ENCODE assay signal across 12 mouse cellular contexts in the genomic region with DNA sequence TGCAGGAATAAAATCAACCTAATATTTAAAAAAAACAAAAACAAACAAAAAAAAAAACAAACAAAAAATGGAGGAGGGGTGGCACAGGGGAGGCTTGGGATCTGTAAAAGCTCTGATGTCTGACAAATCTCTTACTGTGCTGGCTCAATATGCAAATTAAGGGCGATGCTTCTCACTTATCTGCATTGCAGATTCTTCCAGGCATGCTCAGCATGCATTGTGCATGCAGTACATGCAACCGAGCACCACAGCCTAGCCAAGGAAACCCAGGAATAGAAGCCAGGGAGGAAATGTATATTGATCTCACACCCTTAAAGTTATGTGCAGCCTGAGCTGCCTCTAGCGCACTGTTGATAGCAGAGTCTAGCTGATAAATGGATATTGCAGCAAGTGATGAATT. TPM values are rescaled to one million over a fixed set of nuclear protein-coding genes. Genes with fewer than 3 reads are reported as not detected.
DNase-seq lines count a peak whose midpoint lies in the region; ATAC-seq and TF ChIP-seq lines count a peak whose summit lies in the region.
"Had no signal": no experiment of that assay in that cellular context is flagged by ENCODE, and none has a peak within 500 bp of the region (broad histone marks: within the 10 kb centered on the region; RNA-seq: fewer than 3 reads in every experiment).

No protein-coding gene starts in this region.

- H3K27me3 ChIP-seq in hindbrain, embryonic 11.5 days (ENCODE audit: control insufficient read depth, insufficient read depth, low read length), result no peaks in the 10 kb centered on the region
- no peaks in the 10 kb centered on the region for H3K27me3 ChIP-seq in hindbrain, embryonic 10.5 days (ENCODE audit: insufficient read depth, poor library complexity, severe bottlenecking)
- H3K27me3 ChIP-seq in embryonic facial prominence, embryonic 14.5 days (replicated peaks; ENCODE audit: control insufficient read depth, insufficient read depth, low read length), result no peaks in the 10 kb centered on the region
- no peaks in the 10 kb centered on the region for H3K27me3 ChIP-seq in forebrain, postnatal 0 days (ENCODE audit: insufficient read depth, low read length)
- H3K27me3 ChIP-seq in midbrain, embryonic 16.5 days (ENCODE audit: control insufficient read depth, insufficient read depth, low read depth, low read length), result no peaks in the 10 kb centered on the region

- H3K36me3 ChIP-seq in hindbrain, embryonic 11.5 days (ENCODE audit: control insufficient read depth, insufficient read depth, low read length), result no peaks in the 10 kb centered on the region
- no peaks in the 10 kb centered on the region for H3K36me3 ChIP-seq in hindbrain, embryonic 10.5 days
- H3K36me3 ChIP-seq in embryonic facial prominence, embryonic 14.5 days (ENCODE audit: control insufficient read depth, insufficient read depth, low read length), result no peaks in the 10 kb centered on the region
- H3K36me3 ChIP-seq in forebrain, postnatal 0 days (ENCODE audit: insufficient read depth), result no peaks in the 10 kb centered on the region
- no peaks in the 10 kb centered on the region for H3K36me3 ChIP-seq in midbrain, embryonic 16.5 days (ENCODE audit: control insufficient read depth, insufficient read depth, low read length)

- WGBS in hindbrain, embryonic 11.5 days, result 33% methylated on average over 3 of the region's 3 CpGs
- 43% methylated on average over 3 of the region's 3 CpGs for WGBS in hindbrain, embryonic 10.5 days
- WGBS in embryonic facial prominence, embryonic 14.5 days, result 43% methylated on average over 3 of the region's 3 CpGs
- WGBS in forebrain, postnatal 0 days, result 11% methylated on average over 3 of the region's 3 CpGs
- 15% methylated on average over 3 of the region's 3 CpGs for WGBS in midbrain, embryonic 16.5 days

- peak; percentile 91 for ATAC-seq in hindbrain, embryonic 11.5 days (ENCODE audit: low FRiP score)
- ATAC-seq in embryonic facial prominence, embryonic 14.5 days (ENCODE audit: low read depth), result no peak
- ATAC-seq in forebrain, postnatal 0 days, result peak; percentile 75
- peak; percentile 90 for ATAC-seq in midbrain, embryonic 16.5 days

- H3K4me1 ChIP-seq in hindbrain, embryonic 11.5 days (replicated peaks; ENCODE audit: control insufficient read depth, insufficient read depth, low read length), result no peaks in the 10 kb centered on the region; the same call in 1 of the 2 replicates
- peaks cover 14% of the 10 kb centered on the region; the same call in 1 of the 2 replicates for H3K4me1 ChIP-seq in hindbrain, embryonic 10.5 days (replicated peaks)
- 0 out of 2 replicates have a peak, but pooled peaks cover 8% of the 10 kb centered on the region for H3K4me1 ChIP-seq in embryonic facial prominence, embryonic 14.5 days (ENCODE audit: control insufficient read depth, insufficient read depth, low read length)
- H3K4me1 ChIP-seq in forebrain, postnatal 0 days (ENCODE audit: insufficient read depth), result no peaks in the 10 kb centered on the region; the same call in 1 of the 2 replicates
- peaks cover 11% of the 10 kb centered on the region for H3K4me1 ChIP-seq in midbrain, embryonic 16.5 days (ENCODE audit: control insufficient read depth, insufficient read depth, low read length)

- no peaks in the 10 kb centered on the region for H3K9me3 ChIP-seq in hindbrain, embryonic 11.5 days (ENCODE audit: control insufficient read depth, low read length)
- H3K9me3 ChIP-seq in hindbrain, embryonic 10.5 days, result no peaks in the 10 kb centered on the region
- H3K9me3 ChIP-seq in embryonic facial prominence, embryonic 14.5 days (ENCODE audit: control insufficient read depth, low read length), result no peaks in the 10 kb centered on the region
- H3K9me3 ChIP-seq in forebrain, postnatal 0 days (ENCODE audit: low read length), result no peaks in the 10 kb centered on the region
- H3K9me3 ChIP-seq in midbrain, embryonic 16.5 days (replicated peaks; ENCODE audit: control insufficient read depth, low read length, poor library complexity, severe bottlenecking), result no peaks in the 10 kb centered on the region

- no peak for TF ChIP-seq CTCF in forebrain, postnatal 0 days (IDR thresholded peaks at IDR 0.05; ENCODE audit: low read depth)

- DNase-seq in hindbrain, embryonic 11.5 days (ENCODE audit: low spot score), result peak; percentile 26
- no peak for DNase-seq in hindbrain, embryonic 10.5 days (ENCODE audit: low spot score)
- DNase-seq in embryonic facial prominence, embryonic 14.5 days (ENCODE audit: low spot score), result peak; percentile 14
- DNase-seq in forebrain, postnatal 0 days, result peak; percentile 18
- no peak for DNase-seq in spleen, postnatal 36 days (ENCODE audit: low spot score in 2 of 2)
- no peak for DNase-seq in adrenal gland, postnatal 25 days
- DNase-seq: cerebellum, postnatal 36 days; kidney, postnatal 10 days; lung, adult 2 months; right cerebral cortex, postnatal 14 days had no signal

- no peak overlapping the region for H3K9ac ChIP-seq in hindbrain, embryonic 11.5 days (ENCODE audit: low read depth, low read length)
- no peak overlapping the region for H3K9ac ChIP-seq in embryonic facial prominence, embryonic 14.5 days (ENCODE audit: low read depth, low read length)
- no peak overlapping the region for H3K9ac ChIP-seq in forebrain, postnatal 0 days
- no peak overlapping the region for H3K9ac ChIP-seq in midbrain, embryonic 16.5 days (ENCODE audit: low read depth, low read length)

- H3K27ac ChIP-seq in hindbrain, embryonic 11.5 days (ENCODE audit: low read depth, low read length), result no peak overlapping the region
- H3K27ac ChIP-seq in hindbrain, embryonic 10.5 days, result no peak overlapping the region
- H3K27ac ChIP-seq in embryonic facial prominence, embryonic 14.5 days (replicated peaks; ENCODE audit: low read depth, low read length), result no peak overlapping the region
- no peak overlapping the region for H3K27ac ChIP-seq in forebrain, postnatal 0 days (ENCODE audit: low read depth, low read length)
- peak overlapping the region; percentile 10 for H3K27ac ChIP-seq in midbrain, embryonic 16.5 days (ENCODE audit: low read length)
- H3K27ac ChIP-seq: stomach, postnatal 0 days had no signal

- no peak overlapping the region for H3K4me2 ChIP-seq in hindbrain, embryonic 11.5 days (replicated peaks; ENCODE audit: low read depth, low read length)
- H3K4me2 ChIP-seq in embryonic facial prominence, embryonic 14.5 days (ENCODE audit: low read depth, low read length), result peak overlapping the region; percentile 47
- H3K4me2 ChIP-seq in forebrain, postnatal 0 days (ENCODE audit: low read depth), result peak overlapping the region; percentile 45
- H3K4me2 ChIP-seq in midbrain, embryonic 16.5 days (ENCODE audit: low read length), result peak overlapping the region; percentile 42

- no peak overlapping the region for H3K4me3 ChIP-seq in hindbrain, embryonic 11.5 days (ENCODE audit: low read depth, low read length)
- H3K4me3 ChIP-seq in hindbrain, embryonic 10.5 days, result no peak overlapping the region
- no peak overlapping the region for H3K4me3 ChIP-seq in embryonic facial prominence, embryonic 14.5 days (ENCODE audit: low read depth, low read length)
- H3K4me3 ChIP-seq in forebrain, postnatal 0 days (ENCODE audit: low read depth, low read length), result no peak overlapping the region
- no peak overlapping the region for H3K4me3 ChIP-seq in midbrain, embryonic 16.5 days (ENCODE audit: low read depth, low read length)

RNA-seq across cellular contexts. Expression of a gene that starts 51.3 kb away (rescaled TPM):
- 0.31 and 0.63 TPM in 2 replicates for polyA plus RNA-seq in hindbrain, embryonic 11.5 days (2014; fragmentation: Nextera tagmentation; extraction: Ambion mirVana)
- 0.12 and 0.14 TPM in 2 replicates for polyA plus RNA-seq in hindbrain, embryonic 10.5 days (2016; fragmentation: Nextera tagmentation; extraction: Ambion mirVana)
- 0.20 and 0.54 TPM in 2 replicates for polyA plus RNA-seq in embryonic facial prominence, embryonic 14.5 days (2014; fragmentation: Nextera tagmentation; extraction: Ambion mirVana)
- total RNA-seq in forebrain, postnatal 0 days (2014; rRNA removed), result 1.8 and 2.4 TPM in 2 replicates
- polyA plus RNA-seq in forebrain, postnatal 0 days (2015; fragmentation: Nextera tagmentation; extraction: Ambion mirVana), result 0.15 and 0.57 TPM in 2 replicates
- 1.4 and 2.4 TPM in 2 replicates for polyA plus RNA-seq in midbrain, embryonic 16.5 days (2015; fragmentation: Nextera tagmentation; extraction: Ambion mirVana)
- total RNA-seq in adrenal gland, postnatal 25 days (2021), result not detected in 2 replicates
- polyA plus RNA-seq: lung, adult 2 months had no signal

Comparison
In these comparisons a context has a peak if more than half of its experiments do, and no peak if none do; other contexts are left out.
1. DNase-seq: peak in hindbrain, embryonic 11.5 days (single experiment), embryonic facial prominence, embryonic 14.5 days (single experiment) and forebrain, postnatal 0 days (single experiment); none in hindbrain, embryonic 10.5 days (single experiment), spleen, postnatal 36 days (0 of 2) and adrenal gland, postnatal 25 days (single experiment).